Mouse (Mus musculus) megakaryocyte, embryonic 14.5 days (primary cell): ENCODE results near the gene Lyst. TPM values are rescaled to one million over a fixed set of nuclear protein-coding genes. Genes with fewer than 3 reads are reported as not detected.

Source experiments
- H3K27me3 ChIP-seq: replicated peaks from 2 replicates; pipeline ENCODE3; 2012; ENCODE audit warnings: inconsistent platforms
- H3K36me3 ChIP-seq: replicated peaks from 2 replicates; pipeline ENCODE3; 2012; ENCODE audit warnings: low read length, inconsistent platforms, mixed read lengths
- H3K4me1 ChIP-seq: 2 replicates; pipeline ENCODE4 v1.6.1; 2012; ENCODE audit warnings: inconsistent platforms
- H3K4me3 ChIP-seq: replicated peaks from 2 replicates; pipeline ENCODE3; 2012; ENCODE audit warnings: moderate library complexity, mild to moderate bottlenecking, inconsistent platforms
- H3K9me3 ChIP-seq: 2 replicates; pipeline ENCODE4 v1.6.1; 2012; ENCODE audit warnings: inconsistent platforms
- FLI1 ChIP-seq: IDR thresholded peaks from 2 replicates; pipeline ENCODE4 v1.6.1; 2012; ENCODE audit warnings: low read length, inconsistent platforms, mixed read lengths
- GATA1 ChIP-seq: IDR thresholded peaks from 3 replicates; pipeline ENCODE4 v1.6.1; 2012; ENCODE audit warnings: mixed read lengths, low read length, inconsistent platforms, borderline replicate concordance
- polyA plus RNA-seq: library from polyadenylated mRNA; stranded (reverse); fragments of >175 nt; gene quantifications from 2 replicates; pipeline ENCODE4 v1.2.3, GENCODE M21; 2012; ENCODE audit warnings: low replicate concordance; ENCODE audit not compliant: insufficient read depth

Gene Lyst
- polyA plus RNA-seq, 1 experiment, result 0.91 TPM

- no peak for TF ChIP-seq GATA1
- TF ChIP-seq FLI1, result no peak
- Histone ChIP-seq H3K36me3 (peaks cover 14% of the 10 kb centered on the region), H3K4me3 (peak overlapping the region; percentile 100), H3K27me3 (no peaks in the 10 kb centered on the region), H3K4me1 (peaks cover 57% of the 10 kb centered on the region), H3K9me3 (no peaks in the 10 kb centered on the region)
Observed at GRCm38 (mm10) chr13:13591892-13592291, 1.7 kb downstream of the Lyst start.

- TF ChIP-seq FLI1, result no peak
- TF ChIP-seq GATA1, result no peak
- Histone ChIP-seq H3K9me3 (no peaks in the 10 kb centered on the region), H3K4me1 (peaks cover 43% of the 10 kb centered on the region), H3K36me3 (peaks cover 17% of the 10 kb centered on the region), H3K27me3 (no peaks in the 10 kb centered on the region), H3K4me3 (no peak overlapping the region)
Observed at GRCm38 (mm10) chr13:13596424-13597044, 6.3 kb downstream of the Lyst start.

GRCm38 (mm10) chr13:13597896-13598295 lies 7.7 kb downstream of the Lyst start:
- TF ChIP-seq FLI1, result no peak
- no peak for TF ChIP-seq GATA1
- Histone ChIP-seq H3K4me1 (peaks cover 36% of the 10 kb centered on the region), H3K36me3 (peaks cover 17% of the 10 kb centered on the region), H3K27me3 (no peaks in the 10 kb centered on the region), H3K9me3 (no peaks in the 10 kb centered on the region), H3K4me3 (no peak overlapping the region)

- TF ChIP-seq GATA1 (no peak), FLI1 (no peak)
- Histone ChIP-seq H3K36me3 (peaks cover 17% of the 10 kb centered on the region), H3K9me3 (no peaks in the 10 kb centered on the region), H3K4me1 (peaks cover 39% of the 10 kb centered on the region), H3K4me3 (no peak overlapping the region), H3K27me3 (no peaks in the 10 kb centered on the region)
Observed at GRCm38 (mm10) chr13:13601407-13601806, 11.2 kb downstream of the Lyst start.

GRCm38 (mm10) chr13:13606149-13606548 lies 16.0 kb downstream of the Lyst start:
- Histone ChIP-seq H3K36me3 (peaks cover 27% of the 10 kb centered on the region), H3K4me1 (peaks cover 46% of the 10 kb centered on the region), H3K4me3 (no peak overlapping the region), H3K27me3 (no peaks in the 10 kb centered on the region), H3K9me3 (no peaks in the 10 kb centered on the region)
- TF ChIP-seq GATA1, result no peak
- no peak for TF ChIP-seq FLI1

GRCm38 (mm10) chr13:13608311-13608710 lies 18.1 kb downstream of the Lyst start:
- H3K4me3 ChIP-seq, result no peak overlapping the region
- no peaks in the 10 kb centered on the region for H3K27me3 ChIP-seq
- H3K9me3 ChIP-seq, result no peaks in the 10 kb centered on the region
- no peak for TF ChIP-seq GATA1
- no peak for TF ChIP-seq FLI1
- H3K36me3 ChIP-seq, result peaks cover 30% of the 10 kb centered on the region
- peaks cover 52% of the 10 kb centered on the region for H3K4me1 ChIP-seq

GRCm38 (mm10) chr13:13609655-13610054 lies 19.5 kb downstream of the Lyst start:
- H3K36me3 ChIP-seq, result peaks cover 39% of the 10 kb centered on the region
- H3K9me3 ChIP-seq, result no peaks in the 10 kb centered on the region
- peaks cover 50% of the 10 kb centered on the region for H3K4me1 ChIP-seq
- H3K27me3 ChIP-seq, result no peaks in the 10 kb centered on the region
- H3K4me3 ChIP-seq, result no peak overlapping the region
- TF ChIP-seq FLI1 (no peak), GATA1 (no peak)

- no peaks in the 10 kb centered on the region for H3K9me3 ChIP-seq
- peaks cover 41% of the 10 kb centered on the region for H3K4me1 ChIP-seq
- H3K4me3 ChIP-seq, result peak overlapping the region; percentile 70
- no peaks in the 10 kb centered on the region for H3K27me3 ChIP-seq
- TF ChIP-seq FLI1 (no peak), GATA1 (no peak)
- H3K36me3 ChIP-seq, result peaks cover 60% of the 10 kb centered on the region
Observed at GRCm38 (mm10) chr13:13612882-13613281, 22.7 kb downstream of the Lyst start.

GRCm38 (mm10) chr13:13614235-13614634 lies 24.0 kb downstream of the Lyst start:
- no peaks in the 10 kb centered on the region for H3K9me3 ChIP-seq
- peaks cover 74% of the 10 kb centered on the region for H3K36me3 ChIP-seq
- no peak overlapping the region for H3K4me3 ChIP-seq
- TF ChIP-seq GATA1, result no peak
- no peak for TF ChIP-seq FLI1
- H3K4me1 ChIP-seq, result peaks cover 42% of the 10 kb centered on the region
- H3K27me3 ChIP-seq, result no peaks in the 10 kb centered on the region

- TF ChIP-seq GATA1 (no peak), FLI1 (no peak)
- Histone ChIP-seq H3K27me3 (no peaks in the 10 kb centered on the region), H3K36me3 (peaks cover 54% of the 10 kb centered on the region), H3K9me3 (no peaks in the 10 kb centered on the region), H3K4me3 (no peak overlapping the region), H3K4me1 (peaks cover 29% of the 10 kb centered on the region)
Observed at GRCm38 (mm10) chr13:13621456-13621855, 31.3 kb downstream of the Lyst start.

GRCm38 (mm10) chr13:13622565-13622964 lies 32.4 kb downstream of the Lyst start:
- Histone ChIP-seq H3K9me3 (no peaks in the 10 kb centered on the region), H3K36me3 (peaks cover 46% of the 10 kb centered on the region), H3K4me3 (peak overlapping the region; percentile 51), H3K27me3 (no peaks in the 10 kb centered on the region), H3K4me1 (peaks cover 29% of the 10 kb centered on the region)
- no peak for TF ChIP-seq FLI1
